ENCODE assay signal across 8 mouse cellular contexts in the genomic region with DNA sequence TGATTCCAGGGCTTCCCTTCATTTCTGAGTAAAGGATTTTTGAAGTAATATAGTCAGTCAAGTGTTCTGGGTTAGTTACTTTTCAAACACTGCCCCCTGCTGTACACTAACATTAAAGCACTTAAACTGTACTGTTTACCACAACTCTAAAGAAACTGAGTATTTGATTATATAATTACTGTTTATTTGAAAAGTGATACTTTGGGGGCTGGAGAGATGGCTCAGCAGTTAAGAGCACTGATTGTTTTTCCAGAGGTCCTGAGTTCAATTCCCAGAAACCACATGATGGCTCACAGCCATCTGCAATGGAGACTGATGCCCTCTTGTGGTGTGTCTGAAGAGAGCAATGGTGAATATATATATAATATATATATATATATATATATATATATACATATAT.
DNase-seq lines count a peak whose midpoint lies in the region; ATAC-seq and TF ChIP-seq lines count a peak whose summit lies in the region.
"Not testable (repeated sequence)": the region's sequence is repeated elsewhere in the genome, so short reads cannot be mapped to it uniquely, and the experiment has no call there.

No protein-coding gene starts in this region.

- not testable (repeated sequence) for H3K27me3 ChIP-seq in hindbrain, embryonic 14.5 days (ENCODE audit: control insufficient read depth, insufficient read depth, low read length); lung, embryonic 14.5 days (ENCODE audit: insufficient read depth, low read length)

- H3K9me3 ChIP-seq in hindbrain, embryonic 14.5 days (ENCODE audit: control insufficient read depth, low read length); lung, embryonic 14.5 days (ENCODE audit: low read depth, low read length): not testable (repeated sequence)

- not testable (repeated sequence) for H3K9ac ChIP-seq in hindbrain, embryonic 14.5 days; lung, embryonic 14.5 days

- not testable (repeated sequence) for H3K4me3 ChIP-seq in hindbrain, embryonic 14.5 days (replicated peaks; ENCODE audit: low read length); layer of hippocampus, adult 2 months; lung, embryonic 14.5 days (ENCODE audit: low read depth, low read length)

- not testable (repeated sequence) for ATAC-seq in hindbrain, embryonic 14.5 days (ENCODE audit: low FRiP score); lung, embryonic 14.5 days (ENCODE audit: insufficient read depth)

- H3K4me2 ChIP-seq in hindbrain, embryonic 14.5 days (replicated peaks); lung, embryonic 14.5 days: not testable (repeated sequence)

- H3K27ac ChIP-seq in hindbrain, embryonic 14.5 days; layer of hippocampus, adult 2 months; lung, embryonic 14.5 days (ENCODE audit: low read depth): not testable (repeated sequence)

- not testable (repeated sequence) for H3K4me1 ChIP-seq in hindbrain, embryonic 14.5 days (replicated peaks; ENCODE audit: control insufficient read depth, insufficient read depth, low read length); lung, embryonic 14.5 days (ENCODE audit: insufficient read depth)

- peak; percentile 74 for TF ChIP-seq CTCF in layer of hippocampus, adult 2 months (conservative IDR thresholded peaks at IDR 0.05)
- peak; percentile 25; the same call in 1 of the 2 replicates for TF ChIP-seq CTCF in lung, embryonic 14.5 days (IDR thresholded peaks at IDR 0.05; ENCODE audit: low read depth)

- DNase-seq in A20 (ENCODE audit: low read depth, low spot score) (peak; percentile 19), adipocyte (ENCODE audit: low spot score) (peak; percentile 47)
- peak; percentile 67 for DNase-seq in embryo, embryonic 10.5 days (ENCODE audit: low spot score)
- DNase-seq in forelimb bud, embryonic 11.5 days (ENCODE audit: low read depth, low spot score) = peak; percentile 24
- DNase-seq in hindbrain, embryonic 14.5 days (ENCODE audit: low spot score) = peak; percentile 38
- peak; percentile 5 to 17 for DNase-seq in layer of hippocampus, adult 2 months (ENCODE audit: low spot score in 2 of 2)
- DNase-seq in lung, embryonic 14.5 days = peak; percentile 61
- peak; percentile 49 for DNase-seq in retina, embryonic 14.5 days (ENCODE audit: low spot score)

- not testable (repeated sequence) for H3K36me3 ChIP-seq in hindbrain, embryonic 14.5 days (replicated peaks; ENCODE audit: control insufficient read depth, insufficient read depth); lung, embryonic 14.5 days (ENCODE audit: insufficient read depth)

Comparison
In these comparisons a context has a peak if more than half of its experiments do, and no peak if none do; other contexts are left out.
1. DNase-seq: peak in every context shown above with its lines; median percentile 67 in embryo, embryonic 10.5 days; 61 in lung, embryonic 14.5 days; 49 in retina, embryonic 14.5 days; 47 in adipocyte; 38 in hindbrain, embryonic 14.5 days; 24 in forelimb bud, embryonic 11.5 days; 19 in A20; 11 in layer of hippocampus, adult 2 months.